Mouse (Mus musculus): ENCODE results near the gene C2cd4d. TPM values are rescaled to one million over a fixed set of nuclear protein-coding genes. Genes with fewer than 3 reads are reported as not detected.

Gene C2cd4d
- total RNA-seq, 4 experiments from 2014 or later: 0.25 to 0.58 TPM; not detected in 2

DNA sequence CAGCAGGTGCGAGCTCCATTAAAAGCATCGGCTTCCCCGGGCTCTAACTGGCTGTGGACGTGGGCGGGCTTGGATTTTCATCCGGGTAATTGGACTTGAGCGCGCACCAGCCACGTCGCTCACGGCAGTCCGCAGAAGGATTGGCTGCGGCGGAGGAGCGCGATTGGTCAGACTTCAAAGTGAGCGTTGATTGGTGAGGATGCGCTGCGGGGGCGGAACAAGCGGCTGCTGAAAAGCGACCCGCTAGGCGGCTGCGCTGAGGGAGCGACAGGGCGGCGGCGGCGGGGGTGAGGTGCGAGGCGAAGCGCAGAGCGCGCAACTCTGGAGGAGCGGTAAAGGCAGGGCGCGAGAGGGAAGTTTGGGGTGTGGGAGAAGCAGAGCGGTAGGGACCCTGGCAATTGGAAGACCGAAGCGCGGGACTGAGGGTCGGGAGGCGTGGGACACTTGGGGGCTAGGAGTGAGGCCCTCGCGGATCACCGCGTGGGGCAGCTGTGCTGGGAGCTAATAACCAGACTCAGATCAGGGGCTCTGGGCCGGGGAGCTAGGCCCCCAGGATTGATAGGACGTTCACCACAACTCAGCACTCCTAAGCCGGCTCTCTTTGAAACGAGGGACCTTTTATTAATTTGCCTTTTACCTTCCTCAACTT is 50.9 kb downstream of the C2cd4d start, which contains the start of gene Tdrkh:
Tdrkh (plus strand) TSS at position 243 of the 649 bp plus-strand sequence.
- DNase-seq (ENCODE audit: low spot score in 2 of 2): peak; percentile 88 to 99

Other genes starting within 250 kb of the C2cd4d start
- gene Gm10696, start 184.2 kb upstream of the C2cd4d start, total RNA-seq (2022): not detected
- gene Gm5286, start 165.7 kb upstream of the C2cd4d start, total RNA-seq (2022): not detected
- not detected for gene Gm4778, start 98.4 kb upstream of the C2cd4d start, total RNA-seq (2022)
- 10 to 100 TPM; 18.6 to 21.8 (median 20.3) TPM for gene Them4, start 52.3 kb upstream of the C2cd4d start, total RNA-seq (2022)
- gene Them5, start 20.3 kb upstream of the C2cd4d start, total RNA-seq (2022): not detected
- 1 to 10 TPM; 1.3 to 2.6 (median 2.0) TPM for gene Rorc, start 10.4 kb downstream of the C2cd4d start, total RNA-seq (2022)
- gene Lingo4, start 36.1 kb downstream of the C2cd4d start, total RNA-seq (2022): 1 to 10 TPM in 3 of 4 experiments, under 1 TPM in 1; 0.97 to 1.2 (median 1.1) TPM
- gene Tdrkh, start 50.8 kb downstream of the C2cd4d start, total RNA-seq (2022): 10 to 100 TPM; 38.3 to 42.1 (median 41.7) TPM
- gene Mrpl9, start 80.9 kb downstream of the C2cd4d start, total RNA-seq (2022): 10 to 100 TPM; 32.7 to 40.7 (median 38.1) TPM
- not detected for gene Oaz3, start 81.5 kb downstream of the C2cd4d start, total RNA-seq (2022)
- 100 to 1,000 TPM; 136 to 175 (median 139) TPM for gene Celf3, start 115.9 kb downstream of the C2cd4d start, total RNA-seq (2022)
- gene Riiad1, start 117.9 kb downstream of the C2cd4d start, total RNA-seq (2022): 1 to 10 TPM; 5.2 to 6.9 (median 6.1) TPM
- gene Snx27, start 220.3 kb downstream of the C2cd4d start, total RNA-seq (2022): 100 to 1,000 TPM; 100 to 109 (median 105) TPM